Mouse (Mus musculus): ENCODE results near the gene Krt33a. TPM values are rescaled to one million over a fixed set of nuclear protein-coding genes. Genes with fewer than 3 reads are reported as not detected.

Gene Krt33a
- polyA plus RNA-seq (2015; fragmentation: Nextera tagmentation; extraction: Ambion mirVana), result not detected in 2 replicates

DNA sequence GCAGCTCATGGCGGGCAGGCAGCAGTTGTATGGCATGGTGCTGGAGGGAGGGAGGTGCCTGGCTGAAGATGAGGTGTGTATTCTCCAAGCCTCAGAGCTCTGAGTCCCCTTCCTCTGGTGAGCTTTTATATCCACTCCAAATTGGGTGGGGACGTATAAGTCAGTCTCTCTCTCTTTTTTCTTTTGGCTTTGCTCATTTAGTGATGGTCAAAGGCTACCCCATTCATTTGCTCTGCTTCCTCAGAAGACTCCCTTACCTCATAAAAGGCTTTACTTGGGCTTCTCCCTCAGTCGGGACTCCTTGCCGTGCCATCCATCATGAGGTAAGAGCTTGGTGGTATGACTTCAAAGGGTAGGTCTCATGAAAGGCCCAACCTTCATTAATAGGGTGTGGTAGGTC lies at the start of gene Krt33a:
Gene Krt33a (minus strand): TSS at position 101 of the 400 bp plus-strand sequence.
- H3K27me3 ChIP-seq (replicated peaks; ENCODE audit: control insufficient read depth, insufficient read depth, low read length), result no peaks in the 10 kb centered on the region
- H3K4me3 ChIP-seq (ENCODE audit: low read depth, low read length), result no peak within 1 kb of the TSS
- no peak within 1 kb of the TSS for H3K9ac ChIP-seq (ENCODE audit: low read depth, low read length)
- no peaks in the 10 kb centered on the region for H3K4me1 ChIP-seq (replicated peaks; ENCODE audit: control insufficient read depth, insufficient read depth, low read length)
- WGBS, result 62% methylated on average over 4 of the region's 4 CpGs
- no peak for TF ChIP-seq CTCF (IDR thresholded peaks at IDR 0.05; ENCODE audit: low read depth)
- no peak within 1 kb of the TSS for H3K27ac ChIP-seq (ENCODE audit: low read depth, low read length)
- no peak for ATAC-seq
- H3K4me2 ChIP-seq (replicated peaks; ENCODE audit: low read depth), result no peak within 1 kb of the TSS
- no peaks in the 10 kb centered on the region for H3K36me3 ChIP-seq (ENCODE audit: control insufficient read depth, insufficient read depth)
- no peaks in the 10 kb centered on the region for H3K9me3 ChIP-seq (ENCODE audit: control insufficient read depth)

DNA sequence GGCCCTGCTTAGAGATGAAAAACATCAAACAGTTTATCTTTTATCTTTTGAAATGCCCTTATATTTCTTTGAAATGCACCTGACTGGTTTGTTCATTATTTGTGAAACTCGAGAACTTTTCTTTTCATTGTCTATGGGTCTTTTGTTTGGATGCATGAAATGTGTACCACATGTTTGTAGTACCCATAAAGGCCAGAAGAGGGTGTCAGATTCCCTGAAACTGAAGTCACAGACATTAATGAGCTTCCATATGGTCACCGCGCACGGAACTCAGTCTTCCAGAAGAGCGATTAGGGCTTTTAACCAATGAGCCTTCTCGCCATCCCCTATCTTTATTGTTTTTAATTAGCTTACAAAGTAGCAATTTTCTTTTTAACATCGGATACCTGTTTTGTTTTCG lies 42.9 kb upstream of the Krt33a start:
- Histone ChIP-seq H3K9ac (ENCODE audit: low read depth, low read length) (no peak overlapping the region), H3K27me3 (replicated peaks; ENCODE audit: control insufficient read depth, insufficient read depth, low read length) (no peaks in the 10 kb centered on the region), H3K27ac (ENCODE audit: low read depth, low read length) (no peak overlapping the region), H3K4me2 (replicated peaks; ENCODE audit: low read depth) (no peak overlapping the region), H3K9me3 (ENCODE audit: control insufficient read depth) (no peaks in the 10 kb centered on the region), H3K4me1 (replicated peaks; ENCODE audit: control insufficient read depth, insufficient read depth, low read length) (no peaks in the 10 kb centered on the region), H3K36me3 (ENCODE audit: control insufficient read depth, insufficient read depth) (no peaks in the 10 kb centered on the region), H3K4me3 (ENCODE audit: low read depth, low read length) (no peak overlapping the region)
- ATAC-seq, result no peak
- peak; percentile 49 for TF ChIP-seq CTCF (IDR thresholded peaks at IDR 0.05; ENCODE audit: low read depth)
- WGBS, result 78% methylated on average over 8 of the region's 8 CpGs

DNA sequence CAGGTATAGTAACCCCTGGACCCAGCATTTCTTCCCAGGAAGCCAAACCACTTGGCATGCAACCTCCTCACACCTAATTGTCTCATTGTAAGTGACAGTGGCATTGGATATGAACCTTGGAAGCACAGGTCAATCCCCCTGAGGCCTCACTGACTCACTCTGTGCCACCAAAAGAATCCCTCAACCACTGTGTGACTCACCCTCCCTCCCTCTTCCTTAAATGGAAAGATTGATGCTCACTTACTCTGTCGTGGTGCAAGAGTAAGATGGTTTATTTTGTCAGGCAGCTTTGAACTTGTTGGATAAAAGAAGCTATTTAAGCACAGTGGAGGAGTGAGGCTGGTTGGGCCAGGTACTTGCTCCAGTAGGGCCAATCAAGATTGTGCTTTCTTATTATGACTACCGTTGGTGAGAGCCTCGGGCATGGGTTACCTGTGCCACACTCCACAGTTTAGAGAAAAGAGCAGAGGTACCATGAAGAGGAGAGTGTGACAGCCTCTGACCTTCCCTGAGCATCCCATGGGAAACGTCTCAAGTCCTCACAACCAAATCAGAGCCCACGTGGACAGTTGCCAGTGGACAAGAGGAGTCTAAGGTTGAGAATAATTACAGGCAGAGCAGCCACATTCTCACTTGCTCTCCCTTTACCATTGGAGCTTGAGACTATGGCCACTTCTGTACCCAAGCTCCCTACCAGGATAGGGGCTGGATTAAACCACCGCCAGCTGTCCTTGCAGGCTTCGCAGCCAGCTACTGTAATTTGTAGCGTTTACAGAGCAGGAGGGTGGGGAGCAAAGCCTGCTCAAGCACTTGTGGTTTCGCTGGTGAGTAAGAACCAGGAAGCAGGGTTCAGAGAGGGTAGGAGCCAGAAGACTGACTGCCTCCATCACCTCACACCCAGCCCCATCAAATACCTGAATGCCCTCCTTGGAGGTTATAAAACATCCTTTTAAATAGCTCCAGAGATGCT lies 40.0 kb upstream of the Krt33a start:
- TF ChIP-seq CTCF (IDR thresholded peaks at IDR 0.05; ENCODE audit: low read depth), result no peak
- no peak overlapping the region for H3K4me3 ChIP-seq (ENCODE audit: low read depth, low read length)
- no peaks in the 10 kb centered on the region for H3K36me3 ChIP-seq (ENCODE audit: control insufficient read depth, insufficient read depth)
- no peak for ATAC-seq
- no peaks in the 10 kb centered on the region for H3K4me1 ChIP-seq (replicated peaks; ENCODE audit: control insufficient read depth, insufficient read depth, low read length)
- peaks cover 3% of the 10 kb centered on the region; the same call in 1 of the 2 replicates for H3K27me3 ChIP-seq (replicated peaks; ENCODE audit: control insufficient read depth, insufficient read depth, low read length)
- no peak overlapping the region for H3K27ac ChIP-seq (ENCODE audit: low read depth, low read length)
- no peak overlapping the region for H3K4me2 ChIP-seq (replicated peaks; ENCODE audit: low read depth)
- H3K9me3 ChIP-seq (ENCODE audit: control insufficient read depth), result no peaks in the 10 kb centered on the region
- H3K9ac ChIP-seq (ENCODE audit: low read depth, low read length), result no peak overlapping the region
- WGBS, result 59% methylated on average over 9 of the region's 9 CpGs

DNA sequence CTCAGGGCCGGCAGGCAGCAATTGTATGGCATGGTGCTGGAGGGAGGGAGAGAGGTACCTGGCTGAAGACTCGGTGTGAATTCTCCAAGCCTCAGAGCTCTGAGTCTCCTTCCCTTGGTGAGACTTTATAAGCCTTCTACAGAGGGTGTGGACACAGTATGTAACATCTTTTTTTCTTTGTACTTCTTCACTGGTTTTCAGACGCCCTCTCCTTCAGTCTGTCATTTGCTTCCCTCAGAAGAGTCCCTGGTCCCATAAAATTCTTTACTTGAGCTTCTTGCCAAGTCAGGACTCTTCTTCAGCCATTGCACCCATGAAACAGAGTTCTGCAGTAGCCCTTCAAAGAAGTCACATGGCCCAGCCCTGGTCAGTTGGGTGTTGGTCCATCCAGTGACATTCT lies 34.4 kb upstream of the Krt33a start, which contains the start of gene Krt31:
Gene Krt31 (minus strand): TSS at position 101 of the 400 bp plus-strand sequence.
- Histone ChIP-seq H3K36me3 (ENCODE audit: control insufficient read depth, insufficient read depth) (no peaks in the 10 kb centered on the region), H3K9me3 (ENCODE audit: control insufficient read depth) (no peaks in the 10 kb centered on the region), H3K4me3 (ENCODE audit: low read depth, low read length) (no peak within 1 kb of the TSS), H3K27me3 (replicated peaks; ENCODE audit: control insufficient read depth, insufficient read depth, low read length) (peaks cover 12% of the 10 kb centered on the region), H3K9ac (ENCODE audit: low read depth, low read length) (no peak within 1 kb of the TSS), H3K4me2 (replicated peaks; ENCODE audit: low read depth) (no peak within 1 kb of the TSS), H3K4me1 (replicated peaks; ENCODE audit: control insufficient read depth, insufficient read depth, low read length) (peaks cover 5% of the 10 kb centered on the region; the same call in 1 of the 2 replicates), H3K27ac (ENCODE audit: low read depth, low read length) (no peak within 1 kb of the TSS)
- 87% methylated on average over 3 of the region's 3 CpGs for whole genome bisulfite sequencing
- no peak for ATAC-seq
- TF ChIP-seq CTCF (IDR thresholded peaks at IDR 0.05; ENCODE audit: low read depth), result no peak

DNA sequence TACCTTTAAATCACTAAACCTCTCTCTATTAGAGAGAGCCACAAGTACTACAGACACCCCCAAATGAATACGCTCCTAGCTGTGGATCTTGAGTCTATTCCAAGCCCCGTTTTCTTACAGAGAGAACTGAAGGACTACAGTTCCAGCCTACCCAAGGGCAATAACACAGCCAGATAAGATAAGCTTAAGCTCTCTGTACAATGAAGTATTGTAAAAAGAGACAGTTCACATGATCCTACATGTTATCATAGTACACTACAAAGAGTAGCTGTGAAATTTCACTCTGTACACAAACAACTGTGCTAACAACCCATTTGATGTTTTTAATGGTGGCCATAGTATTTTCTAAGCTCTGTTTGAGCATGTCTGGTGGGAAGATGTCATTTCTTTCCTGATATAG lies 31.2 kb upstream of the Krt33a start:
- Histone ChIP-seq H3K9me3 (ENCODE audit: control insufficient read depth) (no peaks in the 10 kb centered on the region), H3K36me3 (ENCODE audit: control insufficient read depth, insufficient read depth) (no peaks in the 10 kb centered on the region), H3K27me3 (replicated peaks; ENCODE audit: control insufficient read depth, insufficient read depth, low read length) (peaks cover 8% of the 10 kb centered on the region), H3K9ac (ENCODE audit: low read depth, low read length) (no peak overlapping the region), H3K4me1 (replicated peaks; ENCODE audit: control insufficient read depth, insufficient read depth, low read length) (peaks cover 5% of the 10 kb centered on the region; the same call in 1 of the 2 replicates), H3K4me2 (replicated peaks; ENCODE audit: low read depth) (no peak overlapping the region), H3K27ac (ENCODE audit: low read depth, low read length) (no peak overlapping the region), H3K4me3 (ENCODE audit: low read depth, low read length) (no peak overlapping the region)
- 36% methylated on average over 2 of the region's 2 CpGs for WGBS
- TF ChIP-seq CTCF (IDR thresholded peaks at IDR 0.05; ENCODE audit: low read depth), result no peak
- peak; percentile 53; the same call in 1 of the 2 replicates for ATAC-seq

DNA sequence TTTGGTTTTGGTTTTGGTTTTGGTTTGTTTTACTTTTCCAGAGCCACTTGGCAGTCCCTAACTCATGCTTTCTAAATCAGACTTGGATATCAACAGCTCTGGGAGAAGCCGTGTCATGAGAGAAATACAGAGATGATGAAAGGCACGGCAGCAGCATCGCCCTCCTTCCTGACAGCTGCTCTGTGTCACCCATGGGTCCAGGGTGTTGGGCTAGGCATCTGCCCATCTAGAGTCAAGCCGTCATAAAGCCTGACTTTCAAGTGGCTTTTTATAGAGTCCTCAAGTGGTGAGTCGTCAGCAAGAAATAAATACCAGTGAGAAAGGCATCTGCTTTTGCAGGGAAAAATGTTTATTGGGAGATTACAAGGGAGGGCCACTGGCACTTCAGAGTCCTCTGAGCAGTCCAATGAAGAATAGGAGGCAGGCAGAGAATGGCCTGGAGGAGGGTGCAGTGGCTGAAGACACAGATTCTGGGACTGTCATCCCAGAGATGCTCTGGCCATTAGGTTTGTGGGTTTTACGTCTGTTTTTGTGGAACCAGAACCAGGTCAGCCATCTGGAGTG lies 30.4 kb upstream of the Krt33a start:
- H3K9me3 ChIP-seq (ENCODE audit: control insufficient read depth), result no peaks in the 10 kb centered on the region
- no peak overlapping the region for H3K27ac ChIP-seq (ENCODE audit: low read depth, low read length)
- H3K4me2 ChIP-seq (replicated peaks; ENCODE audit: low read depth), result no peak overlapping the region
- H3K4me1 ChIP-seq (replicated peaks; ENCODE audit: control insufficient read depth, insufficient read depth, low read length), result peaks cover 5% of the 10 kb centered on the region; the same call in 1 of the 2 replicates
- WGBS, result 41% methylated on average over 6 of the region's 6 CpGs
- no peak overlapping the region for H3K9ac ChIP-seq (ENCODE audit: low read depth, low read length)
- peaks cover 8% of the 10 kb centered on the region for H3K27me3 ChIP-seq (replicated peaks; ENCODE audit: control insufficient read depth, insufficient read depth, low read length)
- no peaks in the 10 kb centered on the region for H3K36me3 ChIP-seq (ENCODE audit: control insufficient read depth, insufficient read depth)
- no peak for TF ChIP-seq CTCF (IDR thresholded peaks at IDR 0.05; ENCODE audit: low read depth)
- ATAC-seq, result no peak
- 0 out of 2 replicates have a peak overlapping the region, but pooled peaks have one; percentile 5 for H3K4me3 ChIP-seq (ENCODE audit: low read depth, low read length)
